Mouse (Mus musculus): ENCODE measurements around the gene Fbxl17. TPM values are rescaled to one million over a fixed set of nuclear protein-coding genes. Genes with fewer than 3 reads are reported as not detected.

The Fbxl17 gene
- polyA plus RNA-seq, 1 experiment from 2014 or later, result 7.5 TPM

DNA sequence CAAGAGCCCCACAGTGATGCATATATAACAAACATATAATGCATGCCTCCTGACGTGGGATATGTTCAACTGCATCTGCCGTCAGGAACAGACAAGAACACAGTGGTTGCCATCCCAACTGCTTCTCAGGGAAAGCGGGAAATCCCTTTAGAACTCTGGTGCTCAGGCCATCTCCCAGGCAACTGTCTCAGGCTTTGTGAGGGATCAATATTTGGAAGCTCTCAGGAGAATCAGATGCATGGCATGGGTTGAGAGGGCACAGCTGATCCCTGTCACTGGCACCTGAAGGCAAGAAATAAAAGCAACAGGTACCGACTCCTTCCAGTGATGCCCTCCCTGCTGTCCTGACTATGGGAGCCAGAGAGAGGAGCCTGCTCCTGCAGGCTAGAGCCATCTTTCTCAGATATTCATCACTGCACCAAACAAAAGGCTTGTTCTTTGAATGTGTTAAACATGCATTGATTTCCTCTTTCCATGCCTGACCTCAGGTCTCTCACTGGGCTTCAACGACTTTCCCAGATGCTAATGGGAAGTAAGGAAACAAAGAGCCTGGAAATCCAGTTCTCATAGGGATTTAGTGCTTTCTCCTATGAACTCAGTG is 429.6 kb downstream of the Fbxl17 start:
- Histone ChIP-seq H3K9me3 (replicated peaks) (no peaks in the 10 kb centered on the region), H3K4me1 (no peaks in the 10 kb centered on the region), H3K4me3 (replicated peaks) (no peak overlapping the region), H3K4me2 (replicated peaks) (no peak overlapping the region), H3K27me3 (no peaks in the 10 kb centered on the region), H3K9ac (no peak overlapping the region), H3K27ac (replicated peaks) (no peak overlapping the region), H3K36me3 (0 out of 2 replicates have a peak, but pooled peaks cover 3% of the 10 kb centered on the region)
- no peak for ATAC-seq (ENCODE audit: insufficient number of reproducible peaks, low FRiP score, low TSS enrichment, low read depth)
- WGBS, result 77% methylated on average over 5 of the region's 5 CpGs

DNA sequence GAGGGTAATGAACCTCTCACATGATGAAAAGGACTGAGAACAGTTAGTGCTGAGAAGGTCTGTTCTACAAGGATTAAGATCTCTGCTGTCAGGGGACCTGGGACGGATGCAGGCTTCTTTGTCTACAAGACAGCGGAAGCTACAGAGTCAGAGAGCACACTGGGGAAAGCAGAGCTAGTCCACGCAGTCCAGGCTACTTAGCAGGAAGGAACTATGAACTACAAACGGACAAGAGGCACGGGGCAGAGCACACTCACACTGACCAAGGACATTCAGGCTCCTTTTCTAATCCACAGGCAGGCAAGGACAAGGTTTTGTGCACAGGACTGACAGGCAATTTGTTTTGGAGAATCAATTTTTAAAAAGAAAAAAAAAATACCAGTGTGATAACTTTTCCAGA is 437.0 kb downstream of the Fbxl17 start:
- H3K9me3 ChIP-seq (replicated peaks), result no peaks in the 10 kb centered on the region
- H3K27ac ChIP-seq (replicated peaks), result no peak overlapping the region
- H3K4me3 ChIP-seq (replicated peaks), result no peak overlapping the region
- no peak overlapping the region for H3K9ac ChIP-seq
- 55% methylated on average over 5 of the region's 5 CpGs for WGBS
- no peak overlapping the region for H3K4me2 ChIP-seq (replicated peaks)
- no peaks in the 10 kb centered on the region for H3K4me1 ChIP-seq
- no peak for ATAC-seq (ENCODE audit: insufficient number of reproducible peaks, low FRiP score, low TSS enrichment, low read depth)
- no peaks in the 10 kb centered on the region for H3K36me3 ChIP-seq
- no peaks in the 10 kb centered on the region for H3K27me3 ChIP-seq

DNA sequence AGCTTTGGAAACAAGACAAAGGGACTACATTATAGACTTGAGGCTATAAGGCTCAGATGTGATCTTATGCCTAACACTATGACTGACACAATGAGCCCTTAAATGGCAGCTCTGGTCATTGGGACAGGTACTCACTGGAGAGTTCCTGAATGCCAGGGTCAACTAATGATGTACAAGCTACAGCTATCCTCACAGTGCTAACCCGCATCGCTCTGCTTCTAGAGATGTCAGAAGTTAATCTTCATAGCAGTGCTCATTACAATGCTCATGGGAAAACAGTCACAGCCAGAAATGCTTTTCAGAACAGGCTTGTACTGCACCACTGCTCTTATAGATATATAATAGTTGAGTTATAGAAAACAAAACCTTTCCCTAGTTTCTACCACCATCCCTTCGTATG is 438.0 kb downstream of the Fbxl17 start:
- no peaks in the 10 kb centered on the region for H3K27me3 ChIP-seq
- H3K9me3 ChIP-seq (replicated peaks), result no peaks in the 10 kb centered on the region
- H3K9ac ChIP-seq, result no peak overlapping the region
- no peaks in the 10 kb centered on the region for H3K36me3 ChIP-seq
- H3K27ac ChIP-seq (replicated peaks), result no peak overlapping the region
- no peak for ATAC-seq (ENCODE audit: insufficient number of reproducible peaks, low FRiP score, low TSS enrichment, low read depth)
- no peak overlapping the region for H3K4me3 ChIP-seq (replicated peaks)
- 90% methylated on average over 3 of the region's 3 CpGs for WGBS
- no peaks in the 10 kb centered on the region for H3K4me1 ChIP-seq
- no peak overlapping the region for H3K4me2 ChIP-seq (replicated peaks)

DNA sequence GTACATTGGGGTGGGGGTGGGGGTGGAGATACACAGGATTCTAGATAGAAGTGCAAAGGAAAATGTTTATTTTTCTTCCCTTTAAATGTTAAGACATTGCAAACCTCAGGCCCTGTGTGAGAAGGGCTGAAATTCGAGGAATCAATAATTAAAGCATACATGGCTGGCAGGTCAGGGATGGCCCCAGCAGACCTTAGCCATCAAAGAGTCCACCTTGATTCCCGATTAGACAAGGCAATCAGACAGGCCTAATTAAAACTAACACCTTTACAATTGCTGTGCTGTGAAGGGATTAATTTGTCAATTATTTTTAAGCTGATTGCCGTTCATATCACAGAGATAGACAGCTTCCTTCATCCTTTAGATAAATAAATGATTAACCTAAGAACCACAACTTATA is 439.0 kb downstream of the Fbxl17 start:
- H3K4me2 ChIP-seq (replicated peaks), result no peak overlapping the region
- no peak overlapping the region for H3K9ac ChIP-seq
- H3K27me3 ChIP-seq, result no peaks in the 10 kb centered on the region
- no peak overlapping the region for H3K4me3 ChIP-seq (replicated peaks)
- no peaks in the 10 kb centered on the region for H3K9me3 ChIP-seq (replicated peaks)
- no peak overlapping the region for H3K27ac ChIP-seq (replicated peaks)
- WGBS, result 59% methylated on average over 3 of the region's 3 CpGs
- H3K36me3 ChIP-seq, result no peaks in the 10 kb centered on the region
- H3K4me1 ChIP-seq, result no peaks in the 10 kb centered on the region
- ATAC-seq (ENCODE audit: insufficient number of reproducible peaks, low FRiP score, low TSS enrichment, low read depth), result no peak

DNA sequence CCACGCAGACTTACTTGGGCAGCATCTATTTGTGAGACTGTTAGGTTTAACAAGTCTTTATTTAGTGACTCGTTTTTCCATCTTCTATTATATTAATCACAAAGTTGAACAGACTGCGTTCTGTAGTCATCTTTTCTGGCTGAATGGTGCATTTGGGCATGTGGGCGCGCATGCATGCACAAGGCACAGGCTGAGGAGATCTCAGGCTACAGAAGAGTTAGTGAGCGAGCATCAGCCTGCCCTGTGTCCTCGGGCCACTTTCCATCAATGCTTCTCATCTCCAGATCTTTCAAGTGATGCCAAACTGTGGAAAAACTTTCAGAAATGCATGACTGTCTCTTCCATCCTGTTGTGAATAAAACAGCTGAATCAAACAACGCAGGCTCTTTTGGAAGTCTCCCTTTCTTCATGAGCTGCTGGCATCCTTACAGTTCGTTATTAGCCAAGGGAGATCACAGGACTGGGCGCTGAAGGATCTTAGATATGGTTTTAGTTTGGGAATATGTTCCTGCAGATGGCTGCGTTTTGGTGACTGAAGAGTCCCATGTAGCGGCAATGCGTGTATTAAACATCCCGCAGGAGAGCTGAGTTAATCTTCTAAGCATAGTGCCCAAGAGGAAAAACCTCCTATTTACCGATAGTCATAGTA is 442.0 kb downstream of the Fbxl17 start:
- no peak overlapping the region for H3K4me2 ChIP-seq (replicated peaks)
- H3K4me1 ChIP-seq, result no peaks in the 10 kb centered on the region
- H3K27ac ChIP-seq (replicated peaks), result no peak overlapping the region
- no peaks in the 10 kb centered on the region for H3K27me3 ChIP-seq
- no peaks in the 10 kb centered on the region for H3K36me3 ChIP-seq
- WGBS, result 61% methylated on average over 15 of the region's 15 CpGs
- H3K9ac ChIP-seq, result no peak overlapping the region
- no peak overlapping the region for H3K4me3 ChIP-seq (replicated peaks)
- ATAC-seq (ENCODE audit: insufficient number of reproducible peaks, low FRiP score, low TSS enrichment, low read depth), result no peak
- no peaks in the 10 kb centered on the region for H3K9me3 ChIP-seq (replicated peaks)

DNA sequence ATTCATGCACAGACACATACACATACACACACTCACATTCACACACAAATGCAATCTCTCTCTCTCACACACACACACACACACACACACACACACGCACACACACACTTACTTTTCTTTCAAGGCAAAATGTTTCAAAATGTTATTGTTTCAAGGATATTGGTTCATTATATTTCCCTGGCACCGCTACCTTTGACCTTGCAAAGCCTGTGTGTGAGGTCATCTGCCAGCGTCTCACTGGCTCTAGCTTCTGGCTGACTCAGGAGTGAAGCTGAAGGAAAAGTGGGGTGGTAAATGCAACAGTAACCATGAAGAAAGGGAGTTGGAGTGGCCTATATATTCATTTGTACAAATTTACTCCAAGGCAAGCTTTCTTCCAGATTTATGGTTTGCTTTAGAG is 442.8 kb downstream of the Fbxl17 start:
- no peaks in the 10 kb centered on the region for H3K27me3 ChIP-seq
- no peaks in the 10 kb centered on the region for H3K9me3 ChIP-seq (replicated peaks)
- H3K4me2 ChIP-seq (replicated peaks), result no peak overlapping the region

DNA sequence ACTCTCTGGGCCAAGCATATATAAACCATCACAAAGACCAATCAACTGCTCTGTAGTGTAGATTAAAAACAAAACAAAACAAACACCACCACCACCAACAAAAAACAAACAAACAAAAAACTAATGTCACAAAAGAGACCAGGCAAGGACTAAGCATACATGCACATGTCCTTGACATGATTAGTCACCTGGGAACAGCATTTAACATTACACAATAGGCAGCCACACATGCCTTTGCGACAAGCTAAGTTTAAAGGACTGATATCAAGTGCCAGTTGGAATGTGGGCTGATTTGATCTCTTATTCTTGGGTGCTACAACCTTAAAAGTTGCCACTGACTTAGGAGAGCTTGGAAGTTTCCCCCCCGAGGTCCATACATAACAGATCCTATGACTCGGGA is 446.5 kb downstream of the Fbxl17 start:
- no peak for ATAC-seq (ENCODE audit: insufficient number of reproducible peaks, low FRiP score, low TSS enrichment, low read depth)
- Histone ChIP-seq H3K9me3 (replicated peaks) (no peaks in the 10 kb centered on the region), H3K9ac (no peak overlapping the region), H3K4me1 (no peaks in the 10 kb centered on the region), H3K4me2 (replicated peaks) (no peak overlapping the region), H3K36me3 (no peaks in the 10 kb centered on the region), H3K4me3 (replicated peaks) (no peak overlapping the region), H3K27me3 (no peaks in the 10 kb centered on the region), H3K27ac (replicated peaks) (no peak overlapping the region)
- WGBS, result 74% methylated on average over 3 of the region's 3 CpGs

More for the DNA sequence above, 442.8 kb downstream of the Fbxl17 start:
- no peak for ATAC-seq (ENCODE audit: insufficient number of reproducible peaks, low FRiP score, low TSS enrichment, low read depth)
- Histone ChIP-seq H3K36me3 (no peaks in the 10 kb centered on the region), H3K9ac (no peak overlapping the region), H3K27ac (replicated peaks) (no peak overlapping the region), H3K4me3 (replicated peaks) (no peak overlapping the region), H3K4me1 (no peaks in the 10 kb centered on the region)
- 91% methylated on average over 3 of the region's 3 CpGs for WGBS

DNA sequence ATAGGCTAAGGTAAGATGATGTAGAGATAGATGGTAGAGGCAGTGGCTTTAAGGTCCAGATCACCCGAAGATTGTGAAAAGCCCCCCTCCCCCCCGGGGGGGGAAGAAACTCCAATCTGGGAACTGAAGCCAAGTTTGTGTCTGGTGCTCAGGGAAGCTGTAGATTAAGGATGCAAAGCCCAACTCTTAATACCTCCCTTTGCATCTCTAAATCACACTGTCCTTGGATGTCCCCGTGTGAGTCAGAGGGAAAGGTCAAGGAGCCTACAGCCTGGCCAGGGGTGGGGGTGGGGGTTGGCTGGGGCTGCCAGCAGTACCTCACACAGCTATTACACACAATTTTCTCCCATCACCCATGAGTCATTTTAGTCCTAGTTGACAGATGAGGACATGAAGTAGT is 453.4 kb downstream of the Fbxl17 start:
- Histone ChIP-seq H3K27ac (replicated peaks) (no peak overlapping the region), H3K9me3 (replicated peaks) (no peaks in the 10 kb centered on the region; the same call in 1 of the 2 replicates), H3K4me3 (replicated peaks) (no peak overlapping the region), H3K36me3 (no peaks in the 10 kb centered on the region), H3K9ac (no peak overlapping the region), H3K4me1 (peaks cover 6% of the 10 kb centered on the region; the same call in 1 of the 2 replicates), H3K27me3 (no peaks in the 10 kb centered on the region), H3K4me2 (replicated peaks) (no peak overlapping the region)
- no peak for ATAC-seq (ENCODE audit: insufficient number of reproducible peaks, low FRiP score, low TSS enrichment, low read depth)
- 55% methylated on average over 3 of the region's 3 CpGs for WGBS

DNA sequence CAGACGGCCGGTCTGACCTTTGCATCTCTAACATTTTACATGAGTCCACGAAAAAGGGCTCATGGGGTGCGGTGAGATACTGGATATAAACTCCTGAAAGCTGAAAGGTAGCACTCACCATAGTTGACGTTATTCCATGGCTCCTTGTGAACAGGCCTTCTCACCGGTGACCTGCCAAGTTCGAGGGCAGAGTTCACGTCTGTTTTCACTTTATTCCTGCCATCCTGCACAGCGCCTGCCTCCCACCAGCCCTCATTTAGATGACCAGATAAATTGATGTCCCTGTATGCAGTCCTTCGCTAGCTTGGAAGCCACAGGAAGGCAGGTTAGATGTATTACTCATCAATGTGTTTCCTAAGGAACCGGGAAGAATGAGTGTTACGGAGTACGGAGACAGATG is 454.5 kb downstream of the Fbxl17 start:
- H3K9ac ChIP-seq, result no peak overlapping the region
- ATAC-seq (ENCODE audit: insufficient number of reproducible peaks, low FRiP score, low TSS enrichment, low read depth), result no peak
- no peak overlapping the region for H3K4me2 ChIP-seq (replicated peaks)
- no peak overlapping the region for H3K4me3 ChIP-seq (replicated peaks)
- peaks cover 6% of the 10 kb centered on the region; the same call in 1 of the 2 replicates for H3K9me3 ChIP-seq (replicated peaks)
- no peak overlapping the region for H3K27ac ChIP-seq (replicated peaks)
- H3K36me3 ChIP-seq, result no peaks in the 10 kb centered on the region
- H3K27me3 ChIP-seq, result no peaks in the 10 kb centered on the region
- 71% methylated on average over 13 of the region's 13 CpGs for WGBS
- H3K4me1 ChIP-seq, result peaks cover 6% of the 10 kb centered on the region; the same call in 1 of the 2 replicates

DNA sequence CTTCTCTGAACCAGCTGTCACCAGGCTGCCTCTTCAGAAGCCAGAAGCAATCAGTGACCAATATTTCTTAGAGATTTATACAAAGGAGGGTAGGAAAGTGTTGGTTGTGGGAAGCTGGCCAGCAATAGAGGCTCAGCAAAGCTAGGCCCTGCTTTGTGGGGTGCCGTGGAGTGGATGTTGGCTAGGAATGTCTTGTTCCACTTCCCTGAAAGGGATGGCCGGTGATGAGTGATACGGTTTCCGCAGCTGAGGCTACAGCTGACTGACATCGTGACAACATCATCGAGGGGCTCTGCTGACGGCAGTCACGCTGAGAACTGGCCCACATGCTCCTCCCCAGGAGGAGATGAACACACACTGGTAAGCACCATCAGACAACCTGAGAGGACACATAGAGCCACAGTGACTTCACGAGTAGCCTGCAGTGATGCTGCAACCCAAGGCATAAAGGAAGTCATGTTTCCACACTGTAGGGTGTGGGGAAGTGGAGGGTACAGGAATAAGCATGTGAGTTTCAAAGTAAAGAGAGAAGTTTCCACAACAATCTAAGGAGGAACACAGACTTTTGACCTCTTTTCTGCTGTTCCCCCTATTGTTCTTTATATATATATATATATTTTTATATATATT is 456.7 kb downstream of the Fbxl17 start:
- no peak for ATAC-seq (ENCODE audit: insufficient number of reproducible peaks, low FRiP score, low TSS enrichment, low read depth)
- Histone ChIP-seq H3K27ac (replicated peaks) (no peak overlapping the region), H3K4me2 (replicated peaks) (no peak overlapping the region), H3K9ac (no peak overlapping the region), H3K27me3 (no peaks in the 10 kb centered on the region), H3K36me3 (no peaks in the 10 kb centered on the region), H3K4me3 (replicated peaks) (no peak overlapping the region), H3K4me1 (peaks cover 6% of the 10 kb centered on the region; the same call in 1 of the 2 replicates), H3K9me3 (replicated peaks) (peaks cover 6% of the 10 kb centered on the region; the same call in 1 of the 2 replicates)
- 74% methylated on average over 9 of the region's 9 CpGs for WGBS

DNA sequence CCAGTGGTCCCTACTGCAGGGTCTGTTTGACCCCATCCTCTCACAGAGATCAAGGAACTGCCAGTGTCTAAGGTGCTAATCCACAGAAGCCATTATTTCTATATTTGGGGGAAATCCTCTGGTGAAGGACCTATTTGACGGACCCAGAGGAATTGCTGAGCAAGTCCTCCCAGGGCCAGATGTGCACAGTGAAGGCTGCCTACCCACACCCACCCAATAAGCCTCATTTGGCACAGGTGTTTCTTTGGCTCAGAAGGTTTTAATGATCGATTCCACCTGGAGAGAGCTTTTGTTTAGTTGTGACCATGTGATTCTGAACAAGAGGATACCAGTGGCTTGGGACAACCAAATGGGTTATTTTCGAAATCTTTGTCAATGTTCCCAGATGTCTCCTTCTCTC is 462.3 kb downstream of the Fbxl17 start:
- Histone ChIP-seq H3K36me3 (no peaks in the 10 kb centered on the region), H3K9ac (no peak overlapping the region), H3K4me2 (replicated peaks) (no peak overlapping the region), H3K4me3 (replicated peaks) (no peak overlapping the region), H3K27ac (replicated peaks) (no peak overlapping the region), H3K4me1 (peaks cover 20% of the 10 kb centered on the region), H3K9me3 (replicated peaks) (peaks cover 6% of the 10 kb centered on the region; the same call in 1 of the 2 replicates), H3K27me3 (no peaks in the 10 kb centered on the region)
- ATAC-seq (ENCODE audit: insufficient number of reproducible peaks, low FRiP score, low TSS enrichment, low read depth), result no peak
- WGBS, result 69% methylated on average over 3 of the region's 3 CpGs
